Mouse (Mus musculus): ENCODE data around the gene 1700069L16Rik.

The 1700069L16Rik gene

DNA sequence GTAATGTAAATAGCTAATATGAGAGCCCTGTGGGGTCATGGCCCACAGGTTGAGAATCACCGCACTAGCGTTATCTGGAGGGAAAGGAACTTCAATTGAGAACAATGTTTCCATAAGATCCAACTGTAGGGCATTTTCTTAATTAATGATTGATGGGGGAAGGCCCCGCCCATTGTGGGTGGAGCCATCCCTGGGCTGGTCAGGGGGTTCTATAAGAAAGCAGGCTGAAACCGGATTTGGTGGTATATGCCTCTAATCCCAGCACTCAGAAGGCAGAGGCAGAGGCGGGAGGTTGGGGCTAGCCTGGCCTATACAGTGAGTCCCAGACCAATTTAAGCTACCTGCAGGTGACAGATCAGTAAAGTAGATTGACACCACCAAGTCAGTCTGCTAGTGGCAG lies 9.8 kb upstream of the 1700069L16Rik start:
- peak; percentile 27 for DNase-seq (ENCODE audit: low spot score)

DNA sequence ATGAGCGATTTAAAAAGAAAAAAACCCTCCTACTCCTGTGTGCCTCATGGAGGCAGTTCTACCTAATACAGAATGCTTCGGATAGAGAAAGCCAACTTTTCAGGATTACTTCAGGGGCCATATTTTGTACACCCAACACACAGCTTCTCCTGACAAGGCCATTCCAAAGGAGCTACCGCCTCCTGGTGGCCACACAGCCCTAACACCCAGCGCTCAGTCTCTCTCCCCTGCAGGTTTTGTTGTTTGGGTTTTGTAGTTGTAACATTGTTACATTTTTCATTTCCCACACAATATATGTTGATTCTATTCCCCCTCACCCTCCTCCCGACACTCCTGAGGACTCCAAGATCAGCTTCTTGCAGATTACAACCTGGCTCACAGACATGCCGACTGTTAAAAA lies 7.6 kb upstream of the 1700069L16Rik start:
- DNase-seq (ENCODE audit: low spot score), result peak; percentile 72

DNA sequence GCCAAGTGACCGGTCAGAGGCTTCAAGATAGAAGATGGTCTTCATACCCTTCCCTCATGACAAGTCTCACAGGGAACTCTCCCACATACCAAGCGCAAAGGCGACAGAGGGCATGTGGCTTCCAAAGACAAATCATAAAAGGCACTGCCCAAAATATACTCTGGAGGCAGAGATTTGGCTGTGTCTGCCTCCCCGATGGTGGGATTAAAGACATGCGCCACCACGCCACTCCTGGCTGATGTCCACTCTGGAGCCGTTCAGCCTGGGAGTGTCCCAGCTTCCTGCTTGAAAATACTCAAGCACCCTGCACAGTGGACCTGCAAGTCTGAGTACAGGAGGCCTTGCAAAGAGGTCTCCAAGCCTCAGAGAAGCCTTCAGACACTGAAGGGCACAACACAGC lies 6.6 kb upstream of the 1700069L16Rik start:
- no peak for DNase-seq (ENCODE audit: low spot score)

DNA sequence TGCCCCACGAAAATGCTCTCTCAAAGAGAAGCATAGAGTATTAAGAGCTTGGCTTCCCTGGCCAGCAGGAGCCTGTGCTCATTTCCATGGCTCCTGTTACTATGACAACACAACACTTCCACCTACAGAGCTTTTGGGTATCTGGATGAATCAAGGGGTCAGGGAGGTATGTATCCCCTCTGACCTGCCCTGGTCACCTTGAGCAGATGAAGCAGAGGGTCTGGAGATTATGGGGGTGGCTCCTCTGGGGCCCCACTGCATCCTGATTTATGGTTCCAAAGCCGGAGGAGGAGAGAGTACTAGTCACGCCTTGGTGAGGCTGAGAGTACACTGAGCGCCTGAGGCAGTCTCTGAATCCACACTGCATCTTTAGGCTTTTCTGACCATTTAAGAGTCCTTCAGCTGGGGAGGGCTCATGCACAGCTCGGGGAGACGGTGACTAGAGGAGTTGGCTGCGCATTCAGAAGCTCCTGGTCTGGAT lies 6.1 kb upstream of the 1700069L16Rik start:
- DNase-seq (ENCODE audit: low spot score), result no peak

DNA sequence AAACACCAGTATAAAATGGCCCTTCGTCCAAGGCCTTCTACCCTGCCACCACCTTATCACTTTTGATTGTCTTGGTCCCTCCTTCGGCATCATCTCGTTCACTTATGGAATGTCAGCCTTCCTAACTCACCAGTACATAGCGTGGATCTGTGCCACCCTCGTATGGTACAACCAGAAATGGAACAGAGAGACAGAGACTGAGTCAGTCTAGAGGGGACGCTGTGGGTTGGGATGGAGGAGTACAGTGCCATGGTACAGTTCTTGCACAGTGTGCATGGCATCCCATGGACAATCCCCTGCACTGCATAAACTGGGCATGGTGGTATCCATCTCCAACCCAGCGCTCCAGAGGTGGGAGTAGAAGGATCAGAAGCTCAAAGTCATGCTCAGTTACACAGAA lies 4.1 kb upstream of the 1700069L16Rik start:
- no peak for DNase-seq (ENCODE audit: low spot score)

DNA sequence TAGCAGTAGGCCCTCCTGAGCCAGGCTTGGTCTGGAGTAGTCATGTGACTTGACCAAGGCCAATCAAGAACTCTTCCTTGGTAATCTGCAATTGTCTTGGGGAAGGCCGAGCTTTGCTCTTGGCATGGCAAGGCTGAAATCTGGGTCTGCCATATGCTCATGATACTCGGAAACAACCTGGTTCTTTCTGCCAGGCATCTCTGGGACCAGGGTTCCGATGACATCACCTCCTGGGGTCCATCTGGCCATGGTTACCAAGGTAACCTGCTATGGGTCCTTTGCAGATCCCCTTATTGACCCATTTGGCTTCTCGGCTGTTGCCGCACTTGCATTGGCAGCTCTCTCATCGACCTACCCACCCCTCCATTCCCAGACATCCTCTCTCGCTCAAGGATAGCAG lies 3.4 kb upstream of the 1700069L16Rik start:
- DNase-seq (ENCODE audit: low spot score), result no peak

DNA sequence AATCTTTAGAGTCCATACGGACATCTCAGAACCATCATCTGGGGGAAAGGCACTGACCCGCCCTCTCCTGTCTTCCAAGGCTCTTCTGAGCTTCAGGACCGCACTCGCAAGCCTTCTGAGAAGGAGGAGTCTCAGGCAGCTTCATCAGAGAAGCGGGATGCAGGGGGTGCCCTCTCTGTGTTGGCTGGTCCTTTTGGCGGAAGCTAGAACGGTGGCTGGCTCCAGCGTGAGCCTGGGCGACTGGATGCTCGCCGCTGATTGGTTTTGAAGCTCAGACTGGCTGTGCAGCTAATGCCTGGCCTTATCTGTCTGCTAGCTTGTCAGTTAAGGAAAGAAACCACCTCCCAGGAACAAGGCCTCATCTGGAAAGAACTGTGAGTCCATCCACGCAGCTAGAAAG lies 2.7 kb upstream of the 1700069L16Rik start:
- no peak for DNase-seq (ENCODE audit: low spot score)

DNA sequence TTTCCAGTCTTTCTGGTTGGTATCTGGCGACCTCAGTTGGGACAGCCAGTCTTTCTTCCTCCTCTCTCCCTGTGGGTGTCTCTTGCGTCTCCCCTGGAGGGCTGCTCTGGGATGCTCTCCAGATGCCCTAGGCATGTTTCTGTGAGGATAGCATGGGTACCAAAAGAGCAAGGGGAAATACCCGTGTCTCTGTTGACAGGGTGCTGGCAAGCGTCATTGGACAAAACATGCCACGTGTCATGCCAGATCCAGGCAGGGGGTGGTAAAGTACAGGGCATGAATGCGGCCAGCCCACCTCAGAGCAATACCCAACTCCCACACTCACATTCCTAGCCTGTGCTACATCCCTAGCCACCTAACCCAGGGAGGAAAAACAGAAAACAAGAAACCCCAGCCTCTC lies 2.0 kb upstream of the 1700069L16Rik start:
- DNase-seq (ENCODE audit: low spot score), result no peak

DNA sequence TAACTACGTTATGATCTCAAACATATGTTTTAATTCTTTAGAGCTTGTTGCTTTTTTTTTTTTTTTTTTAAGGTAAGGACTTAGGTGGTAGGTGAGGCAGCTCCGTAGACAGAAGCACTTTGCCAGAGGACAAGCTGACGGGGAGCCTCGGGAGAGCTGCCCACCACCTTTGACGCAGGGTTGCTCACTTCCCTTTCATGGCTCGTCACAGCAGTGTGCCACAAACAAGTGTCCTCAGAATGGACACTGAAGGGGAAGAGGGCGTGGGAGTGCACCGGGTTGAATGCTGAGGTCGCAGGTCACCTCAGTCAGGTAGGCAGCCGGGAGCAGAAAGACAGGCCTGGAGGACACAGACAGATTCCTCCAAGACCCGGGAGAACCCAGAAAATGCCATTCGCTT lies 845 bp upstream of the 1700069L16Rik start:
- no peak for DNase-seq (ENCODE audit: low spot score)

DNA sequence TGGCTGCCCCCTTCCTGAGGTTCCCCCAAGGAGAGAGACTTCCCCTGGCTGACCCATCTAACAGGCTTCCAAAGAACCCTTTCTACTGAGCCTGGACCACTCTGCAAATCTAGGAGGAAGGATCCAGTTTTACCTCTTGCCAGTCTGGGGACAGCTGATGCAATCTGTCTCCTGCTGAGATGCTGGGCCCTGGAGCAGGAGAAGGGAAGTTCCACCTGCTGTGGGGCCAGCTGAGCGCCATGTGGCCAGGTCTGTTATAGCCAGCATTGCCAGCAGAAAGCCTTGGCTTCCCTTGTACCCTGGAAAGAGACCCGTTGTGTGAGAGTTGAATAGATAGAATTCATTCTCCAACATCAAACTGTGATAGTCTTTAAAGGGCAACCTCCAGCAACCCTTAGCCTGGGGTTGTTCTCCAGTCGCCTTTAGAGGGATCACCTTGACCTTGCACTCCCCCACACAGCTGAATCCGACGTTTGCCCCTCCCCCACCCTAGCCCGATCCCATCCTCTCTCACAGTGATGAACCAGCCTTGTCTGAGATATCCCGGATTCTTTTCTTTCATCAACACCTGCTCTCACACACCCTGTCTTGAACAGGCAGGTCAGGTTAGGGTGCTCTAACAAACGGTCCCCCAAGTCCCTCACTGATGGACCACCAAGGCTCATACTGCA lies 870 bp downstream of the 1700069L16Rik start:
- DNase-seq (ENCODE audit: low spot score), result no peak

DNA sequence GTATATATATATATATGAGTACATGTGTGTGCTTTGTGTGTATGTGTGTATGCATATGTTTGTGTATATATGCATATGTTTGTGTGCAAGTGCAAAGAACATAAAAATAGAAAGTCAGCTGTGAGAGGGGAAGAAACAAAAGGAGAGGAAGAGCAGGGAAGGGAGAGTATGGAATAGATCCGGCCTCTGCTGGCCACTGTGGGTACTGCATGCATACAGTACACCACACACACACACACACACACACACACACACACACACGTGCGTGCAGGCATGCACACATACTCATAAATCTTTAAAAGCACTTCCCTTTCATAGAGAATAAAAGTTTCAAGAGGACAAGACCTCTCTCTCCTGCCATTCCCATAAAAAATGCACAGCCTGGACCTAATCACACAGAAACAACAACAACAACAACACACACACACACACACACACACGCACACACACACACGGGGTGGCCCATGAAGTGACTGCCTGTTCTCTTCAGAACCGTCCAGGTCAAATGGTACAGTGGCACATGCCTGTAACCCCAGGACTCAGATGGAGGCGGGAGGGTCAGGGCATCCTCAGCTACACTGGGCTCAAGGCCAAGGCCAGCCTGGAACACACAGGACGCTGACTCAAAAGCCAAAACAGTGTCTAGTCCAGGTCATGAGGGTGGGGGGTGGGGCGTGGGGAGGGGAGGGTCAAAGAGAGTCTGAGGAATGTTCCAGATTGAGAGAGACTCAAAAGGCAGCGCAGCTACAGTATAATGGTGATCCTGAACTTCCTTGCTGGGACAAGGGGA lies 2.2 kb downstream of the 1700069L16Rik start:
- DNase-seq (ENCODE audit: low spot score), result no peak

DNA sequence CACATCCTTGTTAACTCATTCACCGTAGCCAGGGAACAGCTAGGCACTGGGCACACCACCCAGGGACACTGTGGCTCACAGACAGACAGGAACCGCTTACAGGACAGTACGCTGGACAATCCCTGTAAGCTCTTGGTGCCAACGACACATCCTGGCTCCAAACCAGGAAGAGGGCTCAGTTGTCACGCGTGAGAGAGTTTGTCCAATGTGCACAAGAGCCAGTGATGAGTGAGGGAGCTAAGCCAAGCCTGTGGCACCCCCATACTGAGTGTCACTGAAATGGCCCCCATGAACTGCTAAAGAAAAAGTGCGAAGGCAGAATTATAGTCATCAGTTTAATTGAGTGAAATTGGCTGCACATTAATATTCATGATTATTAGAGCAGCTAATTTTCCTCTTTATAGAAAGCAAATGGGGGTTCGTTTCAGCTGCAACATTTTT lies 5.3 kb downstream of the 1700069L16Rik start:
- no peak for DNase-seq (ENCODE audit: low spot score)

DNA sequence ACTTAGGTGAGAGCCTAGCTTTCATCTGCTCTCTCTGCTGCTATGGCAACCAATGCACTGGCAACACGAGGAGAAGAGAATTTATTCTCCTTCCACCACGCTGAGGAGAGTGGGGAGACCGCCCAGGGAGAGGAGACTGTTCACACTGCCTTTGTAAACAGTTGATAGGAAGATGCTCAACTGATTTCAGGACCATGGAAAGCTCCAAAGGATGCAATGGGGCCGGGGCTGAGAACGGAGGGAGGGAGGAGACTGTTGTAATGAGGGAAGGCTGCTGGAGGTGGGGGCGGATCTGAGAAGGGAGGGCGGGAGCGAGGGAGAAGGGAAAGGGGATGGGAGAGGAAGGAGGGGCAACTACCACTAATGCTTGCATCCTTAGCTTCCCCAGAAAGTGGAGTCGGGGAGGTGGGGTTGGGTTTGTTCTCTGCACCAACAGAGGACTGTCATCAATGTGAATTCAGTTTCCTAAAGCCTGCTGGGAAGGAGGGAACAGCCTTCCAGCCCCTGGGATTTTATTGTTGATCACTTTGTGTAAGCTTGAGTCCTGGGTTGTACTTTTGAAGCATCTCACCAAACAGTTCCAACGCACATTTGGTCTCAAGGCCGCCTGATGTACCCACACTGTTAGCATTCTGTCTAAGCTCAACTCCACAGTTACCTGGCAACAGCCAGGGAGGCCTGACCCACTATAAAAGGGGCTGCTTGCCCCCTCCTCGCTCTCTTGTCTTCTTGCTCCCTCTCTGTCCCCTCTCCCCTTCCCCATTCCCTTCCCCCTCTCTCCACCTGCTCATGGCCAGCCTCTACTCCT lies 7.8 kb downstream of the 1700069L16Rik start:
- DNase-seq (ENCODE audit: low spot score), result peak; percentile 81

DNA sequence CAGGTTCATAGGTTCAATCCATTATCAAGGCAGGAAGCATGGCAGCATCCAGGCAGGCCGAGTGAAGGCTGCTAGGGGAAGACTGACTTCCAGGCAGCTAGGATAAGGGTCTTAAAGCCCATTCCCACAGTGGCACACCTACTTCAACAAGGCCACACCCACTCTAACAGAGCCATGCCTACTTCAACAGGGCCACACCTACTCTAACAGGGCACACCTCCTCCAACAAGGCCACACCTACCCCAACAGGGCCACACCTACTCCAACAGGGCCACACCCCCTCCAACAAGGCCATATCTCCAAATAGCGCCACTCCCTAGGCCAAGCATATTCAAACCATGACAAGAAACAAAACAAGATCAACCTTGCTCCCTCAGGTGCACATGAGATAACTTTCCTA lies 11.7 kb downstream of the 1700069L16Rik start:
- no peak for DNase-seq (ENCODE audit: low spot score)

DNA sequence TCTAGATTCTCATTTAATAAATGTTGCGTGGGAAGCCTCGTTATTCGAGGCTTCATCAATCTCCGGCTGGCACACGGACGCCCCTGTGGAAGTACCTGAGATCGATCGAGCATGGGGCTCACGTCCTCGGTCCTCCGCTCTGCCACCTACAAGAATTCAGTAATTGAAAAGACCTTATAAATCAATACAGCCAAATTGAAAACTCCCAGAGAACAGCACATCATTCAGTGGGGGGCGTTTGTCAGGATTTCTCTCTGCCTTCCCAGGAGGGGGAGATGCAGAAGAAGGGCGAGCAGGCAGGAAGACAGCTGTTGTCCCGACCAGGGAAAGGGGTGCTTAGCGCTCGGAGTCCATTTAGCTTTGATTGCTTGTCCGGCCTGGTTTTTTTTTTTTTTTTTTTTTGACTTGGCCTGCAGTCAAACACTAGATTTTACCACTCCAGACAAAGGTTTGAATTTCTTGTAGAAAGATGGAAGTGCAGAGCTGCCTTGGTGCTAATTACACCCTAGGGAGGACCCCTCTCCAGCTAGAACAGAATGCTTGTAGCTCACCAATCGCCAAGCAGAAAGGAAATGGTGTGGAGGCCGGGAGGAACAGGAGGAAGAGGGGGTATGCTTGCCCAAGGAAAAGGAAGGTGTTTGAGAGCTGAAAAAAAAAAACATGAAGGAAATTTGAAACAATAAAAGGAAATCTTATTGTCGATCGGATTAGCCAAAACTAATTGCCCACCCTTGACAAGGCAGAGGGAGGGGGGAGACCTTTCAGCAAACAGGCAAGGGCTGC lies 20.6 kb downstream of the 1700069L16Rik start:
- no peak for DNase-seq (ENCODE audit: low spot score)

DNA sequence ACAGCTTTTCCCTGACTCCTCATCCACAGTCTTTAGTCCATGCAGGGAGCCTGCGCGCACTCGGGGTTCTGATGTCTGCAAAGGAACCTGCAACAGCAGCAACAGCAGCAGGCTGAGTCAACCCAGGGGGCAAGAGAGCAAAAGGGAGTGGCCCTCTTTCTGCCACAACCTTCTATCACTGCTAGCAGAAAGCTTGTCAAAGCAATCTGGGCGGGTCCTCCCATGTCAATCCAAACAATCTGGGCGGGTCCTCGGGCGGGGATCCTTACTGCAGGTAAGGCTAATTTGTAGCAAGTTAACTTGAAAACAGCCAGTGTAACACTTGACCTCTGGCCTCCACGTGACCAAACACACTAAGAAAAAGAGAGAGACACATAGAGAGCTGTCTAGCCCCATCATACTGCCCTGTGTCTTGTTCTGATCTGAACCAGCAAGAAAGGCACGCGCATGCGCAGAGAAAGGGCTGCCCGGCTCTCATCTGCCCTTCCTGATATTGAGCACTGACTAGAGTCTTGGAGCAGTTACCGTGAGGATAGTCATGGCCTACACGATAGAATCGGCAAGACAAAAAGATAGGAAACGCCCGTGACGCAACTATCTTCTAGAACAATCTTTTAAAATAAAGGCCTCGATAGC lies 24.1 kb downstream of the 1700069L16Rik start:
- no peak for DNase-seq (ENCODE audit: low spot score)

DNA sequence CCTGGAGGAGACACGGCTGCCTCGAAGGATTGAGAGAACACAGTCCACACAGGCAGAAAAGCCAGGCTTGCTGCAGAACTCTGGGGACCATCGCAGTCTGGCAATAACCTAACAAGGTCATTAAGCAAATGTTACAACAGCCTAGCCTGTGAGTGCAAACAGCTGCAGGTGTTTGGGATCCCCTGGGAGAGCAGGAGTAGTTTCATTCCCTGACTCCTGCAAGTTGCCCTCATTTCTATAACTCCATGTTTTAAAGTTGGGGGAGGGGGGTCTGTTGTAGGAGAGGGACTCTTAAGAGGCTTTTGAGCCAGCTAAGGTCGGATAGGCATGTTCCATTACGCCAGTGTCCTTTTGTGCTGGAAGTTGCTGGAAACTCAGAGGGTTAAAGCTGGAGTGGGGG lies 30.2 kb downstream of the 1700069L16Rik start:
- DNase-seq (ENCODE audit: low spot score), result peak; percentile 32

DNA sequence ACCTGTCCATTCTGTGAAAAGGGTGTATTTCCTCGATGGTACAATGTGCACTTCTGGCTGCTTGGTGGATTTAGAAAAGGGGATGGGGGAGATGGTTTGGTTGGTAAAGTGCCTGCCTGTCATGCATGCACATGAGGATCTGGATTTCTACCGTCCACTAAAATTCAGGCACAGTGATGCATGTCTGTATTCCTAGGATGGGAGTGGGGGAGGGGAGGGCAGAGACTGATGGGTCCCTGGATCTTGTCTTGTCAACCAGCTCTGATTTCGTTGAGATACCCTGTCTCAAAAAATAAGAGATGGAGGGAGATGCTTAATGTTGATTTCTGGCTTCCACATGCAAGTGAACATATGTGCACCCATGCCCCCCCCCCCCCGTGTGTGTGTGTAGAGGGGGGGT lies 30.6 kb downstream of the 1700069L16Rik start:
- no peak for DNase-seq (ENCODE audit: low spot score)

DNA sequence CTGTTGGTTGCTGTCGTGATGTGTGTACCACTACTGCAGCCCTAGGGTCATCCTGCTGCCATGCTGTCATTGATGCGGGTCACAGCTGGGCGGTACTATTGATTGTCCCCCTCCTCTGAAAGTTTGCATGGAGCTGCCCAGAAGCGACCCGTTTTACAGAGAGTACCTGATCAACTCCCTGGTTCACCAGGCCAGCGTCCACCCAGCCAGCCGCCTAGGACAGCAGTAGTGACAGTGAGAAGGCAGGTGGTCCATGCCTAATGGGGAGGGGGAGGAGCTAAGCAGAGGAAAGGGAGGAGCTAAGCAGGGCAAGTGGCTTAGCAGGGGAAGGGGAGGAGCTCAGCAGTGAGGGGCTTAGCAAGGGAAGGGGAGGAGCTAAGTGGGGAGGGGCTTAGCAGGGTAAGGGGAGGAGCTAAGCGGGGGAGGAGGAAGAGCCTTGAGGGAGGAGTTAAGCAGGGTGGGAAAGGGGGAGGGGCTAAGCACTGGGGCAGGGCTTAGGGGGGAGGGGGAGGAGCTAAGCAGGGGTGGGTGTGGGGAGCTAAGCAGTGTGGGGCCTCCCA lies 31.3 kb downstream of the 1700069L16Rik start:
- no peak for DNase-seq (ENCODE audit: low spot score)

DNA sequence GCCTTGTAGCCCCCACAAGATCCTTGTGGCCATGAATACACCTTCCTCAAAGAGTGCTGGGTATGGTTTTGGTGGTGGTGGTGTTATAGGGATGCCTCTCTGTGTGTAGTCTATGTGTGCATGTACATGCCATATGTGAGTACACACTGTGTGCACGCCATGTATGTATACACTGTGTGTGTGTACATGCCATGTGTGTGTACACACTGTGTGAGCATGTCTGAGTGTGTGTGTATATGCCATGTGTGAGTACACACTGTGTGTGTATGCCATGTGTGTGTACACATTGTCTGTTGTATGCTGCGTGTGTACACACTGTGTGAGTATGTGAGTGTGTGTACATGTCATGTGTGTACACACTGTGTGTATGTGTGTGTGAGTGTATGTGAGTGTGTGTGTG lies 33.7 kb downstream of the 1700069L16Rik start:
- no peak for DNase-seq (ENCODE audit: low spot score)

DNA sequence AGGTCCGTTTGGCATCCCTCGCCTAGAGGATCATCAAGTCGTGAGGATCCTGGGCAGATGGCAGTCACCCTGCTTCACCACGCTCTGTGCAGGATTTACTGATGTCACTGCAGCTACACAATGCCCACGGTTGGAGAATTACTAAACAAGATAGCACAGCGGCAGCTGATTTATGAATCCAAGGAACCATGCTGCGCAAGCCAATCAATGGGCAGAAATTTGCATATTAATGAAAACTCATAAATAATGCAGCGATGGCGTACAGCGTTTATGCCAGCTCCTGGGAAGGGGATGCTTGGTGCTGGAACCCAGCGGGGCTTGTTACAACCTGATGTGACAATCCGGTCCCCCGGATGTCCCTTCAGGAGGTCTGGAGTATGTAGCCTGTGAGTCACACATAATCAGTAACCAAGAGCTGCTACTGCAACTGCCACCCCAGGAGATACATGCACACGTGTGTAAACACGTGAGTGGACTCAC lies 34.5 kb downstream of the 1700069L16Rik start:
- DNase-seq (ENCODE audit: low spot score), result peak; percentile 28

All from retina, embryonic 14.5 days (tissue).